Comparison of ENCODE assay signal across 9 mouse cellular contexts in genomic region chr12:118455609-118456008, GRCm38 (mm10).
DNase-seq lines count a peak whose midpoint lies in the region; ATAC-seq lines count a peak whose summit lies in the region.
"Had no signal": no experiment of that assay in that cellular context is flagged by ENCODE, and none has a peak within 500 bp of the region (broad histone marks: within the 10 kb centered on the region; RNA-seq: fewer than 3 reads in every experiment).

No protein-coding gene starts in this region.

- H3K4me2 ChIP-seq in forebrain, embryonic 14.5 days (ENCODE audit: low read length): no peak overlapping the region
- H3K4me2 ChIP-seq in forebrain, embryonic 11.5 days (ENCODE audit: low read depth, low read length, severe bottlenecking): no peak overlapping the region

- no peak overlapping the region for H3K4me3 ChIP-seq in forebrain, embryonic 14.5 days (ENCODE audit: low read depth, low read length)
- H3K4me3 ChIP-seq in forebrain, embryonic 11.5 days (ENCODE audit: low read depth, low read length): no peak overlapping the region

- no peaks in the 10 kb centered on the region for H3K9me3 ChIP-seq in forebrain, embryonic 14.5 days (replicated peaks; ENCODE audit: control insufficient read depth, low read length)
- H3K9me3 ChIP-seq in forebrain, embryonic 11.5 days (ENCODE audit: control insufficient read depth, low read length): no peaks in the 10 kb centered on the region

- 0 out of 2 replicates have a peak, but pooled peaks cover 6% of the 10 kb centered on the region for H3K27me3 ChIP-seq in forebrain, embryonic 14.5 days (replicated peaks; ENCODE audit: control insufficient read depth, insufficient read depth, low read length)
- peaks cover 9% of the 10 kb centered on the region; the same call in 1 of the 2 replicates for H3K27me3 ChIP-seq in forebrain, embryonic 11.5 days (ENCODE audit: control insufficient read depth, insufficient read depth, low read length)

- 36% methylated on average over 1 of the region's 1 CpGs for WGBS in forebrain, embryonic 14.5 days
- 50% methylated on average over 1 of the region's 1 CpGs for WGBS in forebrain, embryonic 11.5 days

- no peaks in the 10 kb centered on the region for H3K36me3 ChIP-seq in forebrain, embryonic 14.5 days (ENCODE audit: control insufficient read depth, insufficient read depth, low read length)
- H3K36me3 ChIP-seq in forebrain, embryonic 11.5 days (ENCODE audit: control insufficient read depth, insufficient read depth, low read length): no peaks in the 10 kb centered on the region

- no peak overlapping the region for H3K9ac ChIP-seq in forebrain, embryonic 14.5 days (ENCODE audit: low read length)
- H3K9ac ChIP-seq in forebrain, embryonic 11.5 days (ENCODE audit: low read length): no peak overlapping the region

- DNase-seq in forebrain, embryonic 14.5 days (ENCODE audit: low spot score): peak; percentile 79
- no peak for DNase-seq in forebrain, embryonic 11.5 days (ENCODE audit: low spot score)
- DNase-seq in left cerebral cortex, postnatal 14 days (ENCODE audit: low spot score in 2 of 2): peak; percentile 11 to 37
- DNase-seq in left cerebral cortex, adult 8-10 months (ENCODE audit: low spot score in 2 of 2): no peak
- DNase-seq in CD4-positive helper T cell, adult 2 months (ENCODE audit: low read depth, low spot score): peak; percentile 29
- peak; percentile 2 for DNase-seq in fibroblast of lung, adult 2 months (ENCODE audit: low read depth)
- DNase-seq in heart, adult 8-10 months (ENCODE audit: low spot score): no peak
- DNase-seq: kidney, adult 2 months had no signal

- ATAC-seq in forebrain, embryonic 14.5 days: no peak
- ATAC-seq in forebrain, embryonic 11.5 days (replicated peaks; ENCODE audit: low FRiP score): no peak
- no peak for ATAC-seq in erythroblast, adult 5-6 weeks (replicated peaks; ENCODE audit: low FRiP score, poor library complexity, severe bottlenecking)

- H3K27ac ChIP-seq in forebrain, embryonic 14.5 days (ENCODE audit: low read depth, low read length): no peak overlapping the region
- no peak overlapping the region for H3K27ac ChIP-seq in forebrain, embryonic 11.5 days (ENCODE audit: low read depth, low read length)

- intact Hi-C loops in left cerebral cortex, postnatal 14 days (cut with DNase I): loop anchor here (2.0 to 5.0 kb wide), 5 partner anchors 153 to 638 kb away; no protein-coding TSS in a partner anchor

- no peaks in the 10 kb centered on the region for H3K4me1 ChIP-seq in forebrain, embryonic 14.5 days (ENCODE audit: control insufficient read depth, insufficient read depth, low read length)
- peaks cover 3% of the 10 kb centered on the region; the same call in 1 of the 2 replicates for H3K4me1 ChIP-seq in forebrain, embryonic 11.5 days (replicated peaks; ENCODE audit: control insufficient read depth, insufficient read depth, low read length)

Comparison
In these comparisons a context has a peak if more than half of its experiments do, and no peak if none do; other contexts are left out.
1. DNase-seq: peak in forebrain, embryonic 14.5 days (single experiment), left cerebral cortex, postnatal 14 days (2 of 2), CD4-positive helper T cell, adult 2 months (single experiment) and fibroblast of lung, adult 2 months (single experiment); none in forebrain, embryonic 11.5 days (single experiment), left cerebral cortex, adult 8-10 months (0 of 2) and heart, adult 8-10 months (single experiment).